16 mouse cellular contexts compared by ENCODE assay signal in genomic region chr6:93835211-93835610, GRCm38 (mm10).
DNase-seq lines count a peak whose midpoint lies in the region; ATAC-seq lines count a peak whose summit lies in the region.
"Had no signal": no experiment of that assay in that cellular context is flagged by ENCODE, and none has a peak within 500 bp of the region (broad histone marks: within the 10 kb centered on the region; RNA-seq: fewer than 3 reads in every experiment).

No protein-coding gene starts in this region.

- no peak overlapping the region for H3K4me2 ChIP-seq in forebrain, embryonic 14.5 days (ENCODE audit: low read length)
- H3K4me2 ChIP-seq: embryonic facial prominence, embryonic 15.5 days; forebrain, embryonic 12.5 days had no signal

- peak; percentile 50 for DNase-seq in forebrain, embryonic 14.5 days (ENCODE audit: low spot score)
- DNase-seq in forebrain, embryonic 10.5 days (ENCODE audit: extremely low spot score, low spot score), result no peak
- DNase-seq in kidney, postnatal 10 days, result peak; percentile 15
- DNase-seq in kidney, adult 11 months, result no peak
- DNase-seq in Muller cell, postnatal 12 days (ENCODE audit: inconsistent ontology term), result peak; percentile 50
- peak; percentile 15 for DNase-seq in adrenal gland, postnatal 10 days
- DNase-seq in lung, postnatal 36 days, result no peak
- DNase-seq: cerebellum, postnatal 14 days; embryo, embryonic 11 days; gastrocnemius, postnatal 36 days; liver; lung, adult 2 months; thymus, postnatal 4 days had no signal

- peaks cover 14% of the 10 kb centered on the region for H3K4me1 ChIP-seq in forebrain, embryonic 14.5 days (ENCODE audit: control insufficient read depth, insufficient read depth, low read length)
- peaks cover 5% of the 10 kb centered on the region; the same call in 1 of the 2 replicates for H3K4me1 ChIP-seq in forebrain, embryonic 10.5 days
- H3K4me1 ChIP-seq: embryonic facial prominence, embryonic 15.5 days had no signal

- H3K9ac ChIP-seq in forebrain, embryonic 14.5 days (ENCODE audit: low read length), result no peak overlapping the region
- H3K9ac ChIP-seq: embryonic facial prominence, embryonic 15.5 days; forebrain, embryonic 12.5 days had no signal

- H3K27me3 ChIP-seq in forebrain, embryonic 14.5 days (replicated peaks; ENCODE audit: control insufficient read depth, insufficient read depth, low read length), result no peaks in the 10 kb centered on the region
- no peaks in the 10 kb centered on the region for H3K27me3 ChIP-seq in forebrain, embryonic 10.5 days (ENCODE audit: poor library complexity, severe bottlenecking)
- H3K27me3 ChIP-seq: embryonic facial prominence, embryonic 15.5 days; forebrain, embryonic 12.5 days had no signal

- no peak overlapping the region for H3K27ac ChIP-seq in forebrain, embryonic 14.5 days (ENCODE audit: low read depth, low read length)
- no peak overlapping the region for H3K27ac ChIP-seq in forebrain, embryonic 10.5 days
- H3K27ac ChIP-seq: embryonic facial prominence, embryonic 15.5 days had no signal

- H3K9me3 ChIP-seq in forebrain, embryonic 14.5 days (replicated peaks; ENCODE audit: control insufficient read depth, low read length), result no peaks in the 10 kb centered on the region
- H3K9me3 ChIP-seq in forebrain, embryonic 10.5 days, result no peaks in the 10 kb centered on the region
- H3K9me3 ChIP-seq: embryonic facial prominence, embryonic 15.5 days; forebrain, embryonic 12.5 days had no signal

- ATAC-seq in forebrain, embryonic 14.5 days, result no peak
- ATAC-seq: midbrain, embryonic 16.5 days had no signal

- no peak overlapping the region for H3K4me3 ChIP-seq in forebrain, embryonic 14.5 days (ENCODE audit: low read depth, low read length)
- no peak overlapping the region for H3K4me3 ChIP-seq in forebrain, embryonic 10.5 days
- H3K4me3 ChIP-seq: embryonic facial prominence, embryonic 15.5 days; forebrain, embryonic 12.5 days had no signal

- 54% methylated on average over 4 of the region's 4 CpGs for WGBS in forebrain, embryonic 14.5 days
- 95% methylated on average over 4 of the region's 4 CpGs for whole genome bisulfite sequencing in forebrain, embryonic 10.5 days

- no peaks in the 10 kb centered on the region for H3K36me3 ChIP-seq in forebrain, embryonic 14.5 days (ENCODE audit: control insufficient read depth, insufficient read depth, low read length)
- no peaks in the 10 kb centered on the region; the same call in 1 of the 2 replicates for H3K36me3 ChIP-seq in forebrain, embryonic 10.5 days (replicated peaks)
- H3K36me3 ChIP-seq: embryonic facial prominence, embryonic 15.5 days; forebrain, embryonic 12.5 days had no signal

Comparison
In these comparisons a context has a peak if more than half of its experiments do, and no peak if none do; other contexts are left out.
1. DNase-seq: peak in forebrain, embryonic 14.5 days (single experiment), kidney, postnatal 10 days (single experiment), Muller cell, postnatal 12 days (single experiment) and adrenal gland, postnatal 10 days (single experiment); none in forebrain, embryonic 10.5 days (single experiment), kidney, adult 11 months (single experiment) and lung, postnatal 36 days (single experiment).